Mouse (Mus musculus): ENCODE results near the gene Fnip2.

Gene Fnip2

DNA sequence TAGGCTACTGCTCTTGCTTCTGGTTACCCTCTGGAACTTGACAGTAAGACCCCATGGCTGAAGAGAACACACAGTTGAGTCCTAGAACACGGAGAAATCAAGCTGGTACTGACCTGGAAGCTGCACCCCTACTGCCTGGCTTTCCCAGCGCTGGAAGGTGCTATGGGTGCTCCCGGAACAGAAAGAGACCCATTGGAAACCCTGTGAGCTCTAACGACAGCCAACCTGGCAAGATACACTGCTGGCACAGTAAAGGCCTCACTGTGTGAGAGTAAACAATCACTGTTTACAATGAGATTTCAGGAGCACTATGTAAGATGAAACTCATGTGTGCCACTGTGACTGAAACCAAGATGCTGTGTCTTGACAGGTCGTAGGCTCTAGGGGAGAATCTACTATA, 152.5 kb downstream of the Fnip2 start:
- DNase-seq (ENCODE audit: low spot score in 2 of 2): no peak

GRCm38 (mm10) chr3:79413492-79413891, 154.1 kb downstream of the Fnip2 start:
- DNase-seq (ENCODE audit: low spot score in 2 of 2): no peak

GRCm38 (mm10) chr3:79411666-79412065, 155.9 kb downstream of the Fnip2 start:
- DNase-seq (ENCODE audit: low spot score in 2 of 2): no peak

DNA sequence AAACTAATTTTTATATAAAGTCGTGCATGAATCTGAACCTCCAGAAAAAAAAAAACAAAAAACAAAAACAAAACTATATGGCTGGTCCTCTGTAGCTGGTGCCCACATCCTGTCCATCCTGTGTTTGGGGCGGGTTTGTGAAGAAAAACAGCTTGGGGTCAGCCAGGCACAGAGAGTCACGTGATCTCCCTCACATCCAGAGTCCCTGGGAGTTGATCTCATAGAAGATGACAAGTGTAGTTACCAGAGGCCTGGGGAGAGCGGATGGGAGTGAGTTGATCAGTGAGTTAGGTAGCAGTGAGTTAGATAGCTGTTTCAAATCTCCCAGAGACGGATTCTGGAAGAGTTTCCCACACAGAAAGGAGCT, 157.0 kb downstream of the Fnip2 start:
- no peak for DNase-seq (ENCODE audit: low spot score in 2 of 2)

DNA sequence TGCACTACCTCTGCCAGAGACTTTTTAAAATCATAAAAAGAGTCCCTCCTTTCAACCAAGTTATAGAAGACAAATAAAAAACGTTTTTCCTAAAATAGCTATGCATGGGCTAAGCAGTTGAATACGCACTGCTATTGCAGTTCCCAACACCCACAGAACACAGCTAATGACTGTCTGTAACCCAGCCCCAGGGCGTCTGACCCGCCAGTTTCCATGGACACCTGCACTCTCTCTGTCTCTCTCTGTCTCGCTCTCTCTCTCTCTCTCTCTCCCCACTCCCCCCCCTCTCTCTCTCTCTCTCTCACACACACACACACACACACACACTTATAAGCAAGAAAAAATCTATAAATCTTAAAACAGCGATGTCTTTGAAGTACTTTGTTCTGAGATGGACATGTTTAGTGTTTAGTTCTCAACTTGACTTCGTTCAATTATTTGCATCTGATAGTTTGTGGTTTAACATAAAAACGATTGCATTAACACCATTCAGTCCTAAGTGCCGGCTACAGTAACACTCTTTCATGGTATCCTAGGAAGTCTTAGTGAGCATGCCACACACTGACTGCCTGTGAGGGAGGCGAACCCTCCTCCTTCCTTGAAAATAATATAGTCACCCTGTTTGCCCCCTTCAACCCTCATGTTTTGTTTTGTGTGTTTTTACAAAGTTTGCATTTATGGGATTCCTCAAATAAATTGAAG, 157.5 kb downstream of the Fnip2 start:
- no peak for DNase-seq (ENCODE audit: low spot score in 2 of 2)

DNA sequence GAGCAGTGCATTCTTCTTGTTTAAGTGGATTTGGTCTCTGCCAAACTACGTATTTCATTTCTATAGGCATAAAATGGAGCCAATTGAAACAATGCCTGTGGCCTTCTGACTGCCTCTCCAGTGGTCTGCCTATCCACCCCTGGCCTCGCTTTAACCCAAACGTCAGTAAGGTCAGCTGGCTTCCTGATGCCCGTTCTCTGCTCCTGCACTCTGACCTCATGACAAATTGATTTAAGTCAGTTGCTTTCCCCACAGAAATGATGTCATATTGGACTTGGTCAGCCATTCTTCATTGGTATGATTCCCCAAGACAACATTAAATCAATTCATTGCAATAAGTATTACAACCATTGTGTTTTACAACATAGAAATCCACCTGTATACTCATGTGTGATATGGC, 159.1 kb downstream of the Fnip2 start:
- DNase-seq (ENCODE audit: low spot score in 2 of 2): no peak

All from urinary bladder, postnatal 36 days (tissue).